In genomic region chr9:41190745-41191482, GRCm38 (mm10) we compare ENCODE assay signal across 8 mouse cellular contexts. TPM values are rescaled to one million over a fixed set of nuclear protein-coding genes. Genes with fewer than 3 reads are reported as not detected.
DNase-seq lines count a peak whose midpoint lies in the region; ATAC-seq lines count a peak whose summit lies in the region.

No protein-coding gene starts in this region.

- peak; percentile 20 for DNase-seq in WW6 (ENCODE audit: low read depth, low spot score)
- DNase-seq in cerebellum, postnatal 25 days, result peak; percentile 93
- DNase-seq in frontal cortex, postnatal 36 days (ENCODE audit: low spot score in 2 of 2), result peak; percentile 87 to 92
- peak; percentile 72 to 83 for DNase-seq in left cerebral cortex, adult 8-10 months (ENCODE audit: low spot score in 2 of 2)
- DNase-seq in right cerebral cortex, postnatal 25 days, result peak; percentile 86
- peak; percentile 79 for DNase-seq in urinary bladder, postnatal 25 days (ENCODE audit: low spot score)

- ATAC-seq in inflammation-experienced regulatory T-cells, adult 6 months, result peak; percentile 80
- peak; percentile 60 for ATAC-seq in megakaryocyte-erythroid progenitor cell, adult 5-6 weeks (replicated peaks; ENCODE audit: low FRiP score, low TSS enrichment, poor library complexity, severe bottlenecking)

RNA-seq across cellular contexts. Expression of gene Ubash3b, which starts 29.4 kb away (rescaled TPM):
- 10 to 100 TPM; 18.8 to 20.6 (median 20.2) TPM for polyA plus RNA-seq in inflammation-experienced regulatory T-cells, adult 6 months (2017; shearing (Covaris generic))
- 10 to 100 TPM; 19.9 to 23.9 (median 21.7) TPM for total RNA-seq in left cerebral cortex, adult 8-10 months (2022)
- total RNA-seq in megakaryocyte-erythroid progenitor cell, adult 5-6 weeks (2014; fragmentation: Nextera tagmentation), result 5.6 and 13.3 TPM in 2 replicates
- total RNA-seq in megakaryocyte-erythroid progenitor cell, adult 5-6 weeks (2017), result 3.7 and 4.0 TPM in 2 replicates

Comparison
In these comparisons a context has a peak if more than half of its experiments do, and no peak if none do; other contexts are left out.
1. Peak in every context shown above with its lines: DNase-seq and ATAC-seq.
2. DNase-seq: peak in every context shown above with its lines; median percentile 93 in cerebellum, postnatal 25 days; 90 in frontal cortex, postnatal 36 days; 86 in right cerebral cortex, postnatal 25 days; 79 in urinary bladder, postnatal 25 days; 78 in left cerebral cortex, adult 8-10 months; 20 in WW6.